Mouse (Mus musculus): ENCODE measurements around the gene Gm44579.

The Gm44579 gene

GRCm38 (mm10) chr15:98220877-98221276 is at the start of gene Gm44579, which contains the start of gene Olfr287:
Gene Gm44579 (minus strand): TSS chr15:98220977.
Gene Olfr287 (minus strand): TSS chr15:98221056.
- CTCF ChIA-PET: no interaction called here

GRCm38 (mm10) chr15:98257776-98258175 is 37.0 kb upstream of the Gm44579 start:
- CTCF ChIA-PET: no interaction called here

- CTCF ChIA-PET: no interaction called here
Observed at GRCm38 (mm10) chr15:98257193-98257592, 36.4 kb upstream of the Gm44579 start, which contains the start of gene H1fnt. Gene H1fnt (minus strand): TSS chr15:98257293.

GRCm38 (mm10) chr15:98256271-98256670 is 35.5 kb upstream of the Gm44579 start:
- CTCF ChIA-PET: no interaction called here

GRCm38 (mm10) chr15:98235442-98235841 is 14.7 kb upstream of the Gm44579 start:
- CTCF ChIA-PET: interaction anchor here (0.6 kb wide), 1 partner anchor 87 kb away, joined by 5 read pairs; no protein-coding TSS in a partner anchor

- CTCF ChIA-PET: no interaction called here
Observed at GRCm38 (mm10) chr15:98234350-98234749, 13.6 kb upstream of the Gm44579 start, which contains the start of gene Olfr286. Gene Olfr286 (minus strand): TSS chr15:98234450.

- CTCF ChIA-PET: no interaction called here
Observed at GRCm38 (mm10) chr15:98226096-98226495, 5.3 kb upstream of the Gm44579 start.

GRCm38 (mm10) chr15:98225610-98226009 is 4.8 kb upstream of the Gm44579 start:
- CTCF ChIA-PET: interaction anchor here (0.6 kb wide), 1 partner anchor 317 kb away, joined by 3 read pairs; no protein-coding TSS in a partner anchor

GRCm38 (mm10) chr15:98222377-98222776 is 1.6 kb upstream of the Gm44579 start:
- CTCF ChIA-PET: no interaction called here

GRCm38 (mm10) chr15:98214130-98214529 is 6.6 kb downstream of the Gm44579 start:
- CTCF ChIA-PET: interaction anchor here (0.6 kb wide), 1 partner anchor 13 kb away, joined by 10 read pairs; no protein-coding TSS in a partner anchor

GRCm38 (mm10) chr15:98213336-98213870 is 7.4 kb downstream of the Gm44579 start:
- CTCF ChIA-PET: no interaction called here

GRCm38 (mm10) chr15:98209676-98210075 is 11.1 kb downstream of the Gm44579 start:
- CTCF ChIA-PET: no interaction called here

GRCm38 (mm10) chr15:98195442-98195841 is 25.3 kb downstream of the Gm44579 start, which contains the start of gene Olfr288:
Gene Olfr288 (minus strand): TSS chr15:98195542.
- CTCF ChIA-PET: no interaction called here

GRCm38 (mm10) chr15:98184456-98184855 is 36.3 kb downstream of the Gm44579 start:
- CTCF ChIA-PET: no interaction called here

- CTCF ChIA-PET: interaction anchor here (0.7 kb wide), 2 partner anchors 15 to 227 kb away, joined by 3 to 4 read pairs; partner anchors contain the start of gene Ccdc184
Observed at GRCm38 (mm10) chr15:98181856-98182570, 38.8 kb downstream of the Gm44579 start.

- CTCF ChIA-PET: interaction anchor here (0.6 to 1.1 kb wide), 4 partner anchors 14 to 524 kb away, joined by 3 to 5 read pairs (median 4); partner anchors contain the start of gene Ccdc184
Observed at GRCm38 (mm10) chr15:98181132-98181711, 39.6 kb downstream of the Gm44579 start.

GRCm38 (mm10) chr15:98180567-98181131 is 40.1 kb downstream of the Gm44579 start:
- CTCF ChIA-PET: interaction anchor here (0.6 to 1.1 kb wide), 3 partner anchors 20 to 525 kb away, joined by 3 to 5 read pairs (median 3); no protein-coding TSS in a partner anchor

- CTCF ChIA-PET: no interaction called here
Observed at GRCm38 (mm10) chr15:98177320-98177719, 43.5 kb downstream of the Gm44579 start.

- CTCF ChIA-PET: no interaction called here
Observed at GRCm38 (mm10) chr15:98173821-98174220, 47.0 kb downstream of the Gm44579 start.

- CTCF ChIA-PET: no interaction called here
Observed at GRCm38 (mm10) chr15:98172113-98172512, 48.7 kb downstream of the Gm44579 start.

GRCm38 (mm10) chr15:98170917-98171316 is 49.9 kb downstream of the Gm44579 start:
- CTCF ChIA-PET: no interaction called here

- CTCF ChIA-PET: no interaction called here
Observed at GRCm38 (mm10) chr15:98170365-98170764, 50.4 kb downstream of the Gm44579 start.

Measured in spleen, embryonic (tissue).